Mouse (Mus musculus) bone marrow macrophage, adult 2 months (primary cell): ENCODE data around the gene Tdrd9. TPM values are rescaled to one million over a fixed set of nuclear protein-coding genes. Genes with fewer than 3 reads are reported as not detected.

Experiments
- H3K27ac ChIP-seq: 2 replicates; pipeline ENCODE4 v1.5.1; 2012; ENCODE audit warnings: low read depth, low read length; ENCODE audit not compliant: insufficient read depth
- H3K4me1 ChIP-seq: 2 replicates; pipeline ENCODE4 v1.6.1; 2012; ENCODE audit warnings: low read length; ENCODE audit not compliant: control insufficient read depth, insufficient read depth
- H3K4me3 ChIP-seq: 2 replicates; pipeline ENCODE4 v1.5.1; 2012; ENCODE audit warnings: mild to moderate bottlenecking, low read length, moderate library complexity; ENCODE audit not compliant: insufficient read depth
- CTCF ChIP-seq: IDR thresholded peaks from 2 replicates; pipeline ENCODE4 v1.5.1; 2012; ENCODE audit warnings: low read depth, mild to moderate bottlenecking, low read length, moderate library complexity
- POLR2A ChIP-seq: IDR thresholded peaks from 2 replicates; pipeline ENCODE4 v1.6.1; 2012; ENCODE audit warnings: mild to moderate bottlenecking, low read depth, low read length, borderline replicate concordance
- polyA plus RNA-seq: library from polyadenylated mRNA; stranded (reverse); fragments of >200 nt; gene quantifications from 2 replicates; pipeline ENCODE4 v1.2.4, GENCODE M21; 2012; ENCODE audit not compliant: missing spikeins, insufficient read depth, insufficient read length

The Tdrd9 gene
- polyA plus RNA-seq, 1 experiment: not detected

DNA sequence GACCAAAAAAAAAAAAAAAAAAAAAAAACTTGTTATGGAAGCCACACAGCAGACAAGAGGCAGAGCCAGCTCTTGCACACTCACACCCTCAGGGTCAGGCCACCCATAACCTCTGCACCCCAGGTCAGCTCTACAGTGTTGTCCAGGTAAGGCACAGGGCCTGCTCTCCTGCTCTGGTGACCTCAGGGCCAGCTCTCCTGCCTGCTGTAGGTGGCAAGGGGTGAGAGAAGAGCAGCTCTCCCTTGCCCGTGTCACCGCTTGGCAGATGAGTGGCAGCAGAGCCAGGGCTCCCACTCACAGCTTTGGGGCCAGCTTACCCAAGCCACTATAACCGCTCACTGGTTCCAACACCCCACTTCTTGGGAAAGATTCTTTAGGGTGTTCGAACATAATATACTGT is 109.6 kb downstream of the Tdrd9 start:
- Histone ChIP-seq H3K4me1 (no peaks in the 10 kb centered on the region), H3K4me3 (no peak overlapping the region), H3K27ac (no peak overlapping the region)
- TF ChIP-seq CTCF: no peak
- no peak for TF ChIP-seq POLR2A

DNA sequence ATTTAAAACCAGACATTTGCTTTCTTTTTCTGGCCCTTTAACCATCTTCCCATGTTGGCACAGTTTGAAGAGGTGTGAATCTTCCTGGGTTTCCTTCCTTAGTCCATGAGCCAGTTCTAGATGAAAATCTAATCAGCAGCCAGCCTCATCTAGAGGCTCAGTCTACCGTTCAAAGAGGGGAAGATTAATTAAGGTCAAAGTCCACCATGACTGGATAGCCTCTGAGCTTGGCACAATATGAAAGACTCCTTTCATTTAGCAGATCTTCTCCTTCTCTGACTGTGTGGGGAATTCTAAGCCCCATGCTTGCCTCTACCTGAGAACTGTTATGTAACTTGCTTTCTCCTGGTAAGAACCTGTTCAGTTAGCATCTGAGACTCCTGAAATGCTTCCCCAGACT is 110.9 kb downstream of the Tdrd9 start:
- H3K27ac ChIP-seq: no peak overlapping the region
- TF ChIP-seq POLR2A: no peak
- TF ChIP-seq CTCF: no peak
- H3K4me1 ChIP-seq: no peaks in the 10 kb centered on the region
- H3K4me3 ChIP-seq: no peak overlapping the region

DNA sequence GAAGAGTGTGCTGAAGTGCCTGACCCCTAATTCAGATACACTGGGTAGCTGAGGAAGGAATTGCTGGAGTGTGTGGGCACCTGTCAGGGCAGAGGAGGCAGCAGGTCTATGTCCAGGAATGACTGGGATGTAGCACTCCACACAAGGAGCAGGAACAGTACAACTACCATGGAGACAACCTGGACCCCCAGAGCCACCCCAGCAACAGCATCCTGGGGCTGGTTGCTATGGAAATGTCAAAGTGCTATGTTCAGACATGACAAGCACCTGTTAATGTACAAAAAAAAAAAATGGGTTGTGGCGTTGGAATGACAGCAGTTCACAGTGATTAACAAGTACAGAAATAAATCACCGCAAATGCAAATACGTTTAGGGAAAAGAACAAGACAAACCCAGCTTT is 114.9 kb downstream of the Tdrd9 start:
- Histone ChIP-seq H3K27ac (no peak overlapping the region), H3K4me3 (no peak overlapping the region), H3K4me1 (no peaks in the 10 kb centered on the region)
- TF ChIP-seq POLR2A (no peak), CTCF (no peak)

DNA sequence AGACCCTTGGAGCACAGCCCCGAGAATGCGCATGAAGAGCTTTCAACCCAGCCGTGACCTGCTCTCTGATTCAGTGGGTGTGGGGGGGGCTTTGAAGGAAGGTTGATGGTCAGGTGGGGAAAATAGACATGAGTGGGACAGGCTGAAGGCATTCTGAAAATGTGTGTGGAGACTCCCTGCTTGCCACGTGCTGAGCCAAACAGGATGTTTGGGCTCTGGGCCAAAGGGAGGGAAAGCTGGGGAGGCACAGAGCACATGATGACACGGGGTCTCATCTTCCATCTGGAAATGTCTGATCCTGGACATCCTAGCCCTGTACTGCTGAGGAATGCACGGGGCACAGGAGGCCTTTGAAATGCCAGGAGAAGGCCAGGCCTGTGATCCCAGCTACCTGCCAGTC is 115.4 kb downstream of the Tdrd9 start:
- TF ChIP-seq POLR2A (no peak), CTCF (no peak)
- Histone ChIP-seq H3K4me3 (no peak overlapping the region), H3K27ac (no peak overlapping the region), H3K4me1 (no peaks in the 10 kb centered on the region)

DNA sequence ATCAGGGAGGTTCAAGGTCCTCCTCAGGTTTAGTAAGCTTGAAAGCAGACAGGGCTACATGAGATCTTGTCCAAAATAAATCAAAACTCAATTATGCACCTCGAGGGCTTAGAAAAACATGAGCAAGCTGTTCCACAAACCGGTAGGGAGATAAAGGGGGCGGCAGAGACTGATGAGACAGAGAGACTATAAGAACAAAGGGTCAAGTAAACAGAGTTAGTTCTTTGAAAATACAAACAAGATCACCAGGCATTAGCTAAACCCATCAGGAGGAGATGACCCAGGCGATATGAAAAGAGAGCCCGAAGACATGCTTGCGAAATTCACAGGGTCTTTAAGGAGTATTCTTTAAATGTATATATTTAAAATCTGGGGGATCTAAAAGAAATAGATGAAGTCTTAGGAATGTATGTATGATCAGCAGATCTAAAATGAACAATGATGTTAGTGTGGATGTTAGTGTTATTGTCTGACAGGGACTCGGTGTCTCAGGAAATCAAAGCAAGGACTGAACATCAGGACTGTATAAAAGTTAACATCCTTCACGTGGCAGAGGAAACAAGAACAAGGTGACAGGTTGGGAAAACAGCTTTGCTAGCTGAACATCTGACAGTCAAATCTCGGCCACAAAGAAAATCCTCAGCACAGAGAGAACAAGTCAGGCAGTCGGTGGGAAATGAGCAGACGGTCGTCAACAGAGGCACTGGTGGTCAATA is 117.4 kb downstream of the Tdrd9 start:
- no peaks in the 10 kb centered on the region for H3K4me1 ChIP-seq
- no peak overlapping the region for H3K27ac ChIP-seq
- no peak overlapping the region for H3K4me3 ChIP-seq
- TF ChIP-seq POLR2A: no peak
- TF ChIP-seq CTCF: no peak

DNA sequence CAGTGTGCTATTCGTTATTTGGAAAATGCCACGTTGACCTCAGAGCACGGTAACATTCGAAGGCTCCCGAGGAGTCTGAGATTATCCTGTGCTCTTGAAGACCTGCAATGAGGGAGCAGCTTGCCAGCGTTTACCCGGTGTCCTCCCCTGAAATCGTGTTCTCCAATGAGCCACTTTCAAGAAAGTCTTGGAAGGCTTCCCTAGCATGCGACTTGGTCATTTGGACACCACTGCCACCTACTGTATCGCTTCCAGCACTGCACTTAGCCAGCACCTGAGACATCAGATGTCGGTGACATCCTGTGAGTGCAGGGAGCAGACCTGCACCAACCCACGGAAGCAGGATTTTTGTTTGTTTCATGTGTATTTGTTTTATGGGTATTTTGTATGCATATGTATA is 119.7 kb downstream of the Tdrd9 start:
- no peak overlapping the region for H3K4me3 ChIP-seq
- H3K27ac ChIP-seq: no peak overlapping the region
- TF ChIP-seq CTCF (no peak), POLR2A (no peak)
- H3K4me1 ChIP-seq: no peaks in the 10 kb centered on the region

DNA sequence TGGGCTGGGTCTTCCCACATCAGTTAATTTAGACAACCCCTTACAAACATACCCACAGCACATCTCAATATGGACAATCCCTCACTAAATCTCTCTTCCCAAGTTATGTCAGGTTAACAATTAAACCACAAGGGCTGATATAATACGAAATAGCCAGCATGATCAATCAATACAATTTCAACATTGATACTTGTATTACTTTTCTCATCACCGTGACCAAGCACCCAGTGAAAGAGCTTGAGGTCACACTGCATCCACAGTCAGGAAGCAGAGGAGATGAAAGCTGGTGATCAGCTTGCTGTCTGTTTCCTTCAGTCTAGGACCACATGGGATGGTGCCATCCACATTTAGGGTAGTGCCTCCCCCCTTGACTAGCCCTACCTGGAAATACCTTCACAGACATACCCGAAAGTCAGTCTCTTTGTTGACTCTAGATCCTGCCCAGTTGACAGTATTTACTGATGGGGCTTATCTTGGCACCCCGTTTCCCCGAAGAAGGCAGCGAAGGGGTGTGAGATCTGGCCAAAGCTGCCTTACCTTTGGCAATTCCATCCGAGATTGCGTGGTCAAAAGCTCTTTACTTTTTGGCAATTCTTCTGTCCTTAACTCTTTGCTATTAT is 123.0 kb downstream of the Tdrd9 start:
- Histone ChIP-seq H3K4me3 (no peak overlapping the region), H3K27ac (no peak overlapping the region), H3K4me1 (no peaks in the 10 kb centered on the region)
- TF ChIP-seq CTCF (no peak), POLR2A (no peak)

DNA sequence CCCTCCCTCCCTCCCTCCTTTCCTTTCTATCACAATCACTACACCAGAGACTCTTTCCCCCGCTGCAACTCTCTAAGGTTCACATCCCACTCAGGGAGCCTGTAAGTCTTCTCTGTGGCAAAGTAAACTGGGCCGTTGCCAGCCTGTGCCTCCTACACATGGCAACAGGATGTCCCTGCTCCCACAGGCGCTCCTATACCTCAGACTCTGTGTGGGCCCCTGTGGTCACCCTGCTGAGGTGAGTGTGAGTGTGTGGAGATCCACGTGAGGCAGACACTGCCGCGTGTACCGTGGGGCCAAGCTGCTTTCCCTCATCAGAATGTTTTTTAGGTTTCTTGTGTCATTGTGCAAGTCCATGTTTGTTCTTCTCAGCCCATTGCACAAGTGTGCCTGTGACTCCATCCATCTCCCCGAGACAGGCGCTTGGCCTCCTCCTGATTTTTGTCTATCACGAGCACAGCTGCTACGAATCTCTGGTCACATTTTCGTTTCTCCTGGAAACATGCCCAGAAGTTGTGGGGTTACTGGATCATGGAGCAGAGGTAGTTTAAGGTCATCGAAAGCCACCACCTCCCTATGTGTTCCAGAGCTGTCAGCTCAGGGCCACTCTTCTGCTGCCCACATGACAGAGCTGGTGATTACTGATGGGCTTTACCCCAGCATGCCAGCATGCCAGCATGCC is 124.8 kb downstream of the Tdrd9 start:
- Histone ChIP-seq H3K27ac (no peak overlapping the region), H3K4me1 (no peaks in the 10 kb centered on the region), H3K4me3 (no peak overlapping the region)
- TF ChIP-seq CTCF (no peak), POLR2A (no peak)

DNA sequence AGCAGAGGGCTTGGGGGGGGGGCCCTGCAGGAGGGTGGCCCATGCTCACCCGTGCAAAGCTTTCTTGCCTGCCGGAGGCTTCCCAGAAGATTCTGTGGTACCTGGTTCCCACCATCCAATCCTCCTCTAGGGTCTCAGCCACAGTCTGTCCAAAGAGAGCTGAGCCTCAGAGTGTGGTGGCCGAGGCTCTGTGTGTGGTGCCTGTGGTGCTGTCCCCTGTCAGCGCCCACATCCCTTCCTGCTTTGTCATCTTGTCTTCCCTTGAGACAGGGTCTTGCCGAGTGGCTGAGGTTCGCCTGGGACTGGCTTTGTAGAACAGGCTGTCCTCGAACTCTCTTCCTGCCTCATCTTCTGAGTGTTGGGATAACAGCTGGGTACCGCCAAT is 125.4 kb downstream of the Tdrd9 start:
- H3K27ac ChIP-seq: no peak overlapping the region
- H3K4me1 ChIP-seq: no peaks in the 10 kb centered on the region
- H3K4me3 ChIP-seq: no peak overlapping the region
- TF ChIP-seq CTCF: no peak
- no peak for TF ChIP-seq POLR2A

DNA sequence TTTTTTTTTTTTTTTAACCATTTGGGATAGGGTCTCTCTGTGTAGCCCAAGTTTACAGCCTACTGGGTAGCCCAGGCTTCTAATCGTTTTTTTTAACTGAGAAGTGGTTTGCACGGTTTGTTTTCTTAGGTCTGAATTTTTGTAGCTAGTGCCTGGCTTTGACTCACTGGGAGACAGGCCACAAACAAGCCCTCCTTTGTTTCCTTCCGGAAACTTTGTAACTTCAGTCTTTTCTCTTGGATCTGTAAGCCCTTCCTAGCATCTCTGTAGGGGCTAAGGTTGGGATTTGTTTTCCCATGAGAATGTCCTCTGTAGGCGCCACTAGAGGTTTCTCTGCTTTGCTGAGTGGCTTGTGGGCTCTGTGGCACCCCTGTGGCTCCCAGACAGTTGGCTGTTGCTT is 128.7 kb downstream of the Tdrd9 start:
- TF ChIP-seq CTCF (no peak), POLR2A (no peak)
- Histone ChIP-seq H3K4me1 (no peaks in the 10 kb centered on the region), H3K27ac (no peak overlapping the region), H3K4me3 (no peak overlapping the region)
